Mouse (Mus musculus) hematopoietic stem cell, adult 5-6 weeks (primary cell): ENCODE data around the gene Adprm. TPM values are rescaled to one million over a fixed set of nuclear protein-coding genes. Genes with fewer than 3 reads are reported as not detected.
"Not testable (repeated sequence)": the region's sequence is repeated elsewhere in the genome, so short reads cannot be mapped to it uniquely, and the experiment has no call there.

Experiments
- ATAC-seq, 2 experiments: fragments of 125-278 bp in 1 of 2; replicated peaks in 1 of 2; 2 replicates each; pipeline ENCODE4 v1.8.0; 2016 to 2017; ENCODE audit warnings: inconsistent platforms in 2 of 2, mild to moderate bottlenecking in 2 of 2, moderate number of reproducible peaks in 2 of 2, low read depth in 1 of 2, moderate TSS enrichment in 1 of 2; ENCODE audit not compliant: low FRiP score in 2 of 2, poor library complexity in 2 of 2, severe bottlenecking in 2 of 2, insufficient read depth in 1 of 2, low TSS enrichment in 1 of 2
- total RNA-seq: library from RNA; stranded (forward); fragments of 172-1452, 232-1000 nt; gene quantifications from 2 replicates; pipeline ENCODE4 v1.2.3, GENCODE M21; 2017

Gene Adprm
- total RNA-seq = 11.7 and 13.2 TPM in 2 replicates

- peak; percentile 99 for ATAC-seq
Measured at GRCm38 (mm10) chr11:67052321-67052952, at the start of gene Adprm, which contains the start of gene Sco1. Gene Adprm (minus strand): TSS chr11:67052594. Gene Sco1 (plus strand): TSS chr11:67052670.

- peak; percentile 65 to 84; a peak in 3 of 4 replicates for ATAC-seq
Measured at GRCm38 (mm10) chr11:67101713-67102112, 49.3 kb upstream of the Adprm start.

GRCm38 (mm10) chr11:67100169-67100568, 47.8 kb upstream of the Adprm start:
- no peak; a peak in 1 of 4 replicates for ATAC-seq

GRCm38 (mm10) chr11:67099241-67099640, 46.8 kb upstream of the Adprm start:
- ATAC-seq = no peak

GRCm38 (mm10) chr11:67098427-67098826, 46.0 kb upstream of the Adprm start:
- ATAC-seq = no peak

- no peak for ATAC-seq
Measured at GRCm38 (mm10) chr11:67097709-67098108, 45.3 kb upstream of the Adprm start.

- ATAC-seq = no peak
Measured at GRCm38 (mm10) chr11:67094470-67094869, 42.1 kb upstream of the Adprm start.

- no peak for ATAC-seq
Measured at GRCm38 (mm10) chr11:67093652-67094051, 41.3 kb upstream of the Adprm start.

- ATAC-seq = no peak
Measured at GRCm38 (mm10) chr11:67093201-67093600, 40.8 kb upstream of the Adprm start.

- not testable (repeated sequence) for ATAC-seq
Measured at GRCm38 (mm10) chr11:67092354-67092753, 40.0 kb upstream of the Adprm start.

- ATAC-seq = no peak
Measured at GRCm38 (mm10) chr11:67087225-67087624, 34.8 kb upstream of the Adprm start.

- ATAC-seq = no peak
Measured at GRCm38 (mm10) chr11:67086467-67087164, 34.2 kb upstream of the Adprm start.

- ATAC-seq = peak; percentile 58 to 77
Measured at GRCm38 (mm10) chr11:67085489-67085888, 33.1 kb upstream of the Adprm start.

GRCm38 (mm10) chr11:67083712-67084340, 31.4 kb upstream of the Adprm start:
- ATAC-seq = no peak

GRCm38 (mm10) chr11:67083239-67083638, 30.8 kb upstream of the Adprm start:
- no peak for ATAC-seq

- ATAC-seq = no peak
Measured at GRCm38 (mm10) chr11:67082793-67083192, 30.4 kb upstream of the Adprm start.

- no peak for ATAC-seq
Measured at GRCm38 (mm10) chr11:67082188-67082587, 29.8 kb upstream of the Adprm start.

- ATAC-seq = peak in 1 of 2 experiments; percentile 23; a peak in 1 of 4 replicates
Measured at GRCm38 (mm10) chr11:67081125-67081649, 28.8 kb upstream of the Adprm start.
